Mouse (Mus musculus) naive thymus-derived CD4-positive, alpha-beta T cell, adult 2 months (primary cell): ENCODE data around the gene Kansl1.

Experiments used
- DNase-seq: peaks from one replicate; pipeline ENCODE4 v3.0.0-alpha.2; 2011; ENCODE audit warnings: low read depth

The Kansl1 gene

GRCm38 (mm10) chr11:104309377-104310225, 159.1 kb downstream of the Kansl1 start:
- DNase-seq = no peak

GRCm38 (mm10) chr11:104307136-104307535, 161.5 kb downstream of the Kansl1 start:
- no peak for DNase-seq

- no peak for DNase-seq
Observed at GRCm38 (mm10) chr11:104306483-104306882, 162.2 kb downstream of the Kansl1 start.

- no peak for DNase-seq
Observed at GRCm38 (mm10) chr11:104305711-104306110, 162.9 kb downstream of the Kansl1 start.

- DNase-seq = no peak
Observed at GRCm38 (mm10) chr11:104303088-104303960, 165.3 kb downstream of the Kansl1 start.

- DNase-seq = no peak
Observed at GRCm38 (mm10) chr11:104302628-104303027, 166.0 kb downstream of the Kansl1 start.

- DNase-seq = no peak
Observed at GRCm38 (mm10) chr11:104297671-104298070, 171.0 kb downstream of the Kansl1 start.

GRCm38 (mm10) chr11:104295656-104296055, 173.0 kb downstream of the Kansl1 start:
- DNase-seq = no peak

- DNase-seq = no peak
Observed at GRCm38 (mm10) chr11:104295145-104295544, 173.5 kb downstream of the Kansl1 start.

- no peak for DNase-seq
Observed at GRCm38 (mm10) chr11:104293241-104293640, 175.4 kb downstream of the Kansl1 start.

- no peak for DNase-seq
Observed at GRCm38 (mm10) chr11:104292443-104293220, 176.0 kb downstream of the Kansl1 start.

- peak; percentile 62 for DNase-seq
Observed at GRCm38 (mm10) chr11:104289199-104290031, 179.2 kb downstream of the Kansl1 start.

- DNase-seq = no peak
Observed at GRCm38 (mm10) chr11:104288835-104289198, 179.8 kb downstream of the Kansl1 start.

- DNase-seq = no peak
Observed at GRCm38 (mm10) chr11:104287113-104287512, 181.5 kb downstream of the Kansl1 start.
